Mouse (Mus musculus): ENCODE measurements around the gene Aagab.

Gene Aagab

GRCm38 (mm10) chr9:63608006-63608405, 5.5 kb downstream of the Aagab start:
- DNase-seq (ENCODE audit: low spot score), result no peak

GRCm38 (mm10) chr9:63609246-63609645, 6.8 kb downstream of the Aagab start:
- no peak for DNase-seq (ENCODE audit: low spot score)

GRCm38 (mm10) chr9:63609776-63610175, 7.3 kb downstream of the Aagab start:
- DNase-seq (ENCODE audit: low spot score), result no peak

- no peak for DNase-seq (ENCODE audit: low spot score)
Measured at GRCm38 (mm10) chr9:63610231-63610630, 7.8 kb downstream of the Aagab start.

GRCm38 (mm10) chr9:63610841-63611366, 8.4 kb downstream of the Aagab start:
- DNase-seq (ENCODE audit: low spot score), result peak; percentile 52

- DNase-seq (ENCODE audit: low spot score), result no peak
Measured at GRCm38 (mm10) chr9:63611967-63612366, 9.5 kb downstream of the Aagab start.

- DNase-seq (ENCODE audit: low spot score), result no peak
Measured at GRCm38 (mm10) chr9:63612565-63613515, 10.4 kb downstream of the Aagab start.

- no peak for DNase-seq (ENCODE audit: low spot score)
Measured at GRCm38 (mm10) chr9:63613569-63613968, 11.1 kb downstream of the Aagab start.

- no peak for DNase-seq (ENCODE audit: low spot score)
Measured at GRCm38 (mm10) chr9:63614018-63614985, 11.8 kb downstream of the Aagab start.

GRCm38 (mm10) chr9:63617967-63618366, 15.5 kb downstream of the Aagab start:
- DNase-seq (ENCODE audit: low spot score), result no peak

GRCm38 (mm10) chr9:63623895-63624569, 21.6 kb downstream of the Aagab start:
- no peak for DNase-seq (ENCODE audit: low spot score)

GRCm38 (mm10) chr9:63625090-63625756, 22.8 kb downstream of the Aagab start:
- no peak for DNase-seq (ENCODE audit: low spot score)

- DNase-seq (ENCODE audit: low spot score), result no peak
Measured at GRCm38 (mm10) chr9:63632045-63632444, 29.6 kb downstream of the Aagab start.

GRCm38 (mm10) chr9:63632924-63633323, 30.5 kb downstream of the Aagab start:
- no peak for DNase-seq (ENCODE audit: low spot score)

- no peak for DNase-seq (ENCODE audit: low spot score)
Measured at GRCm38 (mm10) chr9:63633334-63633733, 30.9 kb downstream of the Aagab start.

GRCm38 (mm10) chr9:63636113-63636512, 33.7 kb downstream of the Aagab start:
- no peak for DNase-seq (ENCODE audit: low spot score)

- no peak for DNase-seq (ENCODE audit: low spot score)
Measured at GRCm38 (mm10) chr9:63641983-63642646, 39.7 kb downstream of the Aagab start.

- no peak for DNase-seq (ENCODE audit: low spot score)
Measured at GRCm38 (mm10) chr9:63644011-63644410, 41.6 kb downstream of the Aagab start.

GRCm38 (mm10) chr9:63645084-63645483, 42.6 kb downstream of the Aagab start:
- no peak for DNase-seq (ENCODE audit: low spot score)

Data from testis, postnatal 10 days (tissue).